Mouse (Mus musculus) liver, adult 2 months (tissue): ENCODE data around the gene Il34. TPM values are rescaled to one million over a fixed set of nuclear protein-coding genes. Genes with fewer than 3 reads are reported as not detected.

Source experiments
- DNase-seq: peaks from one replicate; pipeline ENCODE4 v3.0.0-alpha.2; 2011; ENCODE audit warnings: low read depth, low spot score; ENCODE audit errors: extremely low read depth
- H3K27ac ChIP-seq: fragments of 200-500 bp; replicated peaks from 2 replicates; pipeline ENCODE4 v1.5.1; 2012; ENCODE audit warnings: low read depth, mild to moderate bottlenecking, control low read depth, inconsistent platforms, low read length; ENCODE audit not compliant: insufficient read depth
- H3K27me3 ChIP-seq: fragments of 200-500 bp; 2 replicates; pipeline ENCODE4 v1.6.1; 2012; ENCODE audit warnings: mild to moderate bottlenecking, moderate library complexity, low read length, inconsistent platforms; ENCODE audit not compliant: control insufficient read depth, insufficient read depth
- H3K36me3 ChIP-seq: fragments of 200-500 bp; 2 replicates; pipeline ENCODE4 v1.6.1; 2012; ENCODE audit warnings: low read length, inconsistent platforms; ENCODE audit not compliant: control insufficient read depth, insufficient read depth
- H3K4me1 ChIP-seq: fragments of 200-500 bp; 2 replicates; pipeline ENCODE4 v1.6.1; 2011; ENCODE audit warnings: low read length; ENCODE audit not compliant: control insufficient read depth, insufficient read depth
- H3K4me3 ChIP-seq: fragments of 200-500 bp; 2 replicates; pipeline ENCODE4 v1.5.1; 2011; ENCODE audit warnings: low read depth, mild to moderate bottlenecking, control low read depth, low read length, moderate library complexity; ENCODE audit not compliant: insufficient read depth
- H3K79me2 ChIP-seq: fragments of 200-500 bp; 2 replicates; pipeline ENCODE4 v1.6.1; 2012; ENCODE audit warnings: inconsistent platforms, mild to moderate bottlenecking, low read length, moderate library complexity; ENCODE audit not compliant: control insufficient read depth, insufficient read depth
- H3K9ac ChIP-seq: fragments of 200-500 bp; 2 replicates; pipeline ENCODE4 v1.6.1; 2012; ENCODE audit warnings: low read depth, mild to moderate bottlenecking, control low read depth, inconsistent platforms, low read length
- CTCF ChIP-seq: fragments of 200-500 bp; IDR thresholded peaks from 2 replicates; pipeline ENCODE4 v1.5.1; 2011; ENCODE audit warnings: low read depth, low read length, control low read depth
- POLR2A ChIP-seq: fragments of 200-500 bp; IDR thresholded peaks from 2 replicates; pipeline ENCODE4 v1.6.1; 2011; ENCODE audit warnings: low read length, control low read depth; ENCODE audit not compliant: insufficient read depth; ENCODE audit errors: extremely low read depth
- WGBS: fragments of 180-500 bp; shearing (Covaris S2); methylation state at CpG from one replicate; pipeline ENCODE4 v1.1.7; 2018; 5-methylcytosine and 5-hydroxymethylcytosine counted together
- polyA plus RNA-seq: library from polyadenylated mRNA; depleted of rRNA; stranded (reverse); fragments of >200 nt; gene quantifications from 2 replicates; pipeline ENCODE4 v1.2.3, GENCODE M21; 2012
- total RNA-seq: library from RNA; depleted of rRNA; stranded (reverse); fragments of >200 nt; gene quantifications from 2 replicates; pipeline ENCODE4 v1.2.3, GENCODE M21; 2014

Il34 gene
- total and polyA plus RNA-seq, 2 experiments = 2.4 to 7.3 TPM

- Histone ChIP-seq H3K4me3 (no peak overlapping the region), H3K27ac (0 out of 2 replicates have a peak overlapping the region, but pooled peaks have one; percentile 27), H3K9ac (no peak overlapping the region), H3K79me2 (no peaks in the 10 kb centered on the region), H3K4me1 (no peaks in the 10 kb centered on the region), H3K36me3 (no peaks in the 10 kb centered on the region), H3K27me3 (no peaks in the 10 kb centered on the region)
- DNase-seq = peak; percentile 26
- WGBS = 79% methylated on average over 3 of the region's 3 CpGs
- no peak for TF ChIP-seq POLR2A
- TF ChIP-seq CTCF = no peak
These were observed 31.7 kb downstream of the Il34 start for GRCm38 (mm10) chr8:110774047-110774446.

- H3K79me2 ChIP-seq = no peaks in the 10 kb centered on the region
- H3K9ac ChIP-seq = no peak overlapping the region
- no peak for DNase-seq
- TF ChIP-seq CTCF = no peak
- no peak overlapping the region for H3K27ac ChIP-seq
- WGBS = 79% methylated on average over 7 of the region's 7 CpGs
- H3K4me1 ChIP-seq = no peaks in the 10 kb centered on the region
- no peaks in the 10 kb centered on the region for H3K36me3 ChIP-seq
- no peaks in the 10 kb centered on the region for H3K27me3 ChIP-seq
- no peak overlapping the region for H3K4me3 ChIP-seq
These were observed 33.3 kb downstream of the Il34 start for GRCm38 (mm10) chr8:110772452-110772851.

DNA sequence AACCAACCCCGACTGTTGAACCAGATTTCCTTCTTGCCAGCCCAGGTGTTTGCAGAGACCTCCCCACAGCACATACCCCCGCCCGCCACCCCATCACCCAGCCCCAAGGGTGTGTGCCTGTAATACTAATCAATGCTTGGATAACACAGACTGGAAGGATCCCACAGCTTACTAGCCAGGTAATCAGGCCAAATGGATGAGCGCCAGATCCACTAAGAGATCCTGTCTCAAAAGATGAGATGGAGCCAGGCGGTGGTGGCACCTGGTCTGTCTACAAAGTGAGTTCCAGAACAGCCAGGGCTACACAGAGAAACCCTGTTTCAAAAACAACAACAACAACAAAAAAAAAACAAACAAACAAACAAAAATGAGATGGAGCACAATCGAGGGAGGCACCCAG is 38.5 kb downstream of the Il34 start:
- no peaks in the 10 kb centered on the region for H3K79me2 ChIP-seq
- TF ChIP-seq CTCF (no peak), POLR2A (no peak)

GRCm38 (mm10) chr8:110764671-110765070 is 41.1 kb downstream of the Il34 start:
- Histone ChIP-seq H3K27ac (no peak overlapping the region), H3K4me1 (no peaks in the 10 kb centered on the region), H3K36me3 (no peaks in the 10 kb centered on the region), H3K4me3 (no peak overlapping the region), H3K79me2 (no peaks in the 10 kb centered on the region), H3K9ac (no peak overlapping the region), H3K27me3 (no peaks in the 10 kb centered on the region)
- no peak for DNase-seq
- WGBS = 93% methylated on average over 3 of the region's 3 CpGs
- TF ChIP-seq CTCF (no peak), POLR2A (no peak)

More for the DNA sequence above, 38.5 kb downstream of the Il34 start:
- Histone ChIP-seq H3K9ac (no peak overlapping the region), H3K4me3 (no peak overlapping the region), H3K4me1 (no peaks in the 10 kb centered on the region), H3K27ac (no peak overlapping the region), H3K27me3 (no peaks in the 10 kb centered on the region), H3K36me3 (no peaks in the 10 kb centered on the region)
- peak; percentile 33 for DNase-seq
- 53% methylated on average over 6 of the region's 6 CpGs for WGBS

- Histone ChIP-seq H3K36me3 (no peaks in the 10 kb centered on the region), H3K27me3 (no peaks in the 10 kb centered on the region), H3K79me2 (no peaks in the 10 kb centered on the region), H3K4me1 (no peaks in the 10 kb centered on the region), H3K4me3 (no peak overlapping the region), H3K9ac (no peak overlapping the region), H3K27ac (no peak overlapping the region)
- 71% methylated on average over 6 of the region's 6 CpGs for WGBS
- no peak for DNase-seq
- TF ChIP-seq CTCF (peak; percentile 22; the same call in 1 of the 2 replicates), POLR2A (no peak)
These were observed 43.7 kb downstream of the Il34 start for GRCm38 (mm10) chr8:110761988-110762387.

DNA sequence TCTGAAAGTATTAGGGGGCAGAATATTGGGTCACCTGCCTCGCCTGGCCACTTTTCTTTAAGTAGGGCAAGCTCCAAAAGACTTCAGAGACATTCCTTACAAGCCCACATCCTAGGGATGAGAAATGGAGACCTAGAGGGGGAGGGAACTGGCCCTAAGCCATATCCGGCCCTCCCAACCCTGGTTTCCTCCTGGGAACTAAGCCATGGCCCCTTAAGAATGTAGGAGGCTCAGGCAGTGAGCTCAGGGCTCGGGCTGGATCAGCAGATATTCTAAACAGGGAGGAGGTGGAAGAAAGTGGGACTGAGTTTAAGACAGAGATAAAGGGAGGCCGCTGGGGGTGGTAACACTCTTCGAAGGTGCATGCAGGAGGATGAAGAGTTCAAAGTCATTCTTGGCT is 44.5 kb downstream of the Il34 start:
- 61% methylated on average over 5 of the region's 5 CpGs for WGBS
- no peaks in the 10 kb centered on the region for H3K79me2 ChIP-seq

More for the DNA sequence above, 44.5 kb downstream of the Il34 start:
- Histone ChIP-seq H3K27ac (no peak overlapping the region; the same call in 1 of the 2 replicates), H3K9ac (no peak overlapping the region), H3K4me3 (no peak overlapping the region), H3K27me3 (no peaks in the 10 kb centered on the region), H3K4me1 (no peaks in the 10 kb centered on the region), H3K36me3 (no peaks in the 10 kb centered on the region)
- TF ChIP-seq POLR2A = no peak
- TF ChIP-seq CTCF = no peak
- DNase-seq = peak; percentile 18
